Mouse (Mus musculus) heart, postnatal 10 days (tissue): ENCODE results near the gene Lrrc51. TPM values are rescaled to one million over a fixed set of nuclear protein-coding genes. Genes with fewer than 3 reads are reported as not detected.
"Not testable (repeated sequence)": the region's sequence is repeated elsewhere in the genome, so short reads cannot be mapped to it uniquely, and the experiment has no call there.

Experiments
- DNase-seq, 2 experiments: peaks; one replicate each; pipeline ENCODE4 v3.0.0; 2021
- intact Hi-C: fragments of 180-260 bp; cut with DNase I; formaldehyde crosslinking; loops from one replicate; pipeline ENCODE4 v1.15.1; 2025
- total RNA-seq, 2 experiments: library from RNA; stranded (reverse); gene quantifications; 2 replicates each; pipeline ENCODE4 v1.2.3; 2021

Lrrc51 gene
- total RNA-seq, 2 experiments from 2014 or later: 2.4 to 2.9 TPM

- DNase-seq, intact Hi-C loops: not testable (repeated sequence)
Measured at GRCm38 (mm10) chr7:101949008-101949407, 15.3 kb upstream of the Lrrc51 start.

DNA sequence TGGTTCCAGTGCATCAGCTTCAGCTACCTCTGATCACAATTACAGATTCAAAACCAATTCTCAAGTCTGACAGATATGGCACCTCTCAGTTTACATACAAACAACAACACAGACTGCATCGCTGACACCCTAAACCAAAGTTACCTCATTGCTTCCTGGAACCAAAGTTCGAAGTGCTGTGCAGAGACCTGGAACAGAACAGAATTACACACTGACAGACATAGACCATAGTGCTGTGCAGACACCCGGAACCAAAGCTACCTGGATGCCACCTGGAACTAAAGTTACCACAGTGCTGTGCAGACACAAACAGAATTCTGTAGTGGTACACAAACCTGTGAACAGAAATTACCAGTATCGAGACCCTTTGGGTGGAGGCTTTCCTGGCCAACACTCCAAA is 6.1 kb upstream of the Lrrc51 start:
- no peak for DNase-seq
- intact Hi-C loops: no loop called here

- intact Hi-C loops: no loop called here
- no peak for DNase-seq
Measured at GRCm38 (mm10) chr7:101938348-101938747, 4.7 kb upstream of the Lrrc51 start.

GRCm38 (mm10) chr7:101937569-101937968 is 3.9 kb upstream of the Lrrc51 start:
- intact Hi-C loops: no loop called here
- no peak for DNase-seq

DNA sequence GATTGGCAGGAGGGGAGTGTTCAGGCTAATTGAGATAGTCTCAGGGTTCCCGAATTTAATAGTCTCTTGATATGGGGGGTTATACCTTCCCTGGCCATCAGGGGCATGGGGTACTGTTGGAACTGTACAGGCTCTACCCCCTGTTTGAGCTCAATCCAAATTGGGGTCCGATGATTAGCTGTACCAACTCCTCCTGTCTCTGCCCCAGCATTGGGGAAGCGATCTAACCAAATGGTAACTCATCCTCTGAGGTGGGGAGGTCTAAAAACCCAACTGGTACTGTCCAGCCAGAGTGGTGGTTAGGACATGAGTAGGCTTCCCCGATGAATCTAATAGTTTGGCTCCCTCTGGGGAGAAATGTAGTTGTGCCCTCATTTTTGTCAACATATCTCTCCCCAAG is 3.3 kb upstream of the Lrrc51 start:
- intact Hi-C loops: no loop called here

GRCm38 (mm10) chr7:101935957-101936356 is 2.3 kb upstream of the Lrrc51 start:
- intact Hi-C loops: loop anchor here (2.0 kb wide), 1 partner anchor 33 kb away; no protein-coding TSS in a partner anchor
- no peak for DNase-seq

More for the DNA sequence above, 3.3 kb upstream of the Lrrc51 start:
- no peak for DNase-seq

DNA sequence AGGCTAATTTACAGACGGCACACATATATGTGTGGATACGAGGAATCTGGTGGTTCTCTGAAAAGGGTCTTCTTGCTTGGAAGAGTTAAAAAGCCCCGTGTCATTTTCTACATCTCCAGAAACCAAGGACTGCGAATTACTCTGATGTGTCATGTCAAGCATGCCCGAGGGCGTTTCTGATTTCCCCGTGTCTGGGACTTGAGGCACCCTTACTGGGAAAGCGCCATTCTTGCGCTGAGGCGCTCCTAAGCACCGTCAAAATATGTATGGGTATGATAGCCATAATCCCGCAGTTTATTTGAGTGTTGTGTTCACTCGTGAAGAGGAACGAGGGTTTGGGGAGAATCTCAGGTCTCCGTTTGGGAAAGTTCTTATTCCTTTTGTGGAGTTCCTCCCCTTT is 395 bp downstream of the Lrrc51 start:
- DNase-seq: no peak
- intact Hi-C loops: loop anchor here (2.0 to 5.0 kb wide), 2 partner anchors 26 to 129 kb away; partner anchors contain the start of gene Tomt

DNA sequence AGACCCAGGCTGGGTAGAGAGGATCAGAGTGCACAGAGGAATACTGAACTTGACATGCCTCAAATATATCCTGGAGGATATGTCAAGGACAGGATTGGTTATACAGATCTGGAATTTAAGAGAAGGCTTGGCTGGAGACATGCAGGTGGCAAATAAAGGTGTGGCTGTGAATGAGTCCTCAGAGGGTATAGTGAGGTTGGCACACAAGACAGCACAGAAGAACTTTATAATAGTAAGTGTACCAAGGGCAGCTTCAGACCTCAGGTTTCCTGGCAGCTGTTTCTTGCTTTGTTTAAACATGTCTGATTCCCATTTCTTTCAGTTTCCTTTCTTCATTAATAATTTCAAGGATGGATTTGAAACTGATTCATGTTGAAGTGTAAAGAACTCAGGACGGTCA is 1.1 kb downstream of the Lrrc51 start:
- intact Hi-C loops: loop anchor here (2.0 to 5.0 kb wide), 2 partner anchors 26 to 130 kb away; partner anchors contain the start of gene Tomt
- DNase-seq: no peak

DNA sequence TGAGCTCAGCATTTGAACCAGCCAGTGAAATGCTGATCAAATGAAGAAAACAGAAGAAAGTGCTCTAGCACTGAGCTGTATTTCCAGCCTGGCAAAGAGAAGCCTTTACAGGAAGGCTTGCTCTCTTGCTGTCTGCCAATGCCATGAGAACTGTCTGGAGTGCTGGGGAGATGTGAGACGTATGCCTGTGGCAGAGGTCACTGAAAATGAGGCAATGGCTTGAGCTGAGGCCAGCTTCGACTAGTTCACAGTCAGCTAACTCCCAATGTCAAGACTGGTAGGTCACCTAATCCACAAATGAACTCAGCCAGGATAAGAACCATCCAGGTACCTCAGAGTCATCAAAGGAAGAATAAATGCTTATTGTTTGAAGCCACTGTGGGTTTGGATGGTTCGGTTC is 5.6 kb downstream of the Lrrc51 start:
- intact Hi-C loops: no loop called here
- DNase-seq: no peak

DNA sequence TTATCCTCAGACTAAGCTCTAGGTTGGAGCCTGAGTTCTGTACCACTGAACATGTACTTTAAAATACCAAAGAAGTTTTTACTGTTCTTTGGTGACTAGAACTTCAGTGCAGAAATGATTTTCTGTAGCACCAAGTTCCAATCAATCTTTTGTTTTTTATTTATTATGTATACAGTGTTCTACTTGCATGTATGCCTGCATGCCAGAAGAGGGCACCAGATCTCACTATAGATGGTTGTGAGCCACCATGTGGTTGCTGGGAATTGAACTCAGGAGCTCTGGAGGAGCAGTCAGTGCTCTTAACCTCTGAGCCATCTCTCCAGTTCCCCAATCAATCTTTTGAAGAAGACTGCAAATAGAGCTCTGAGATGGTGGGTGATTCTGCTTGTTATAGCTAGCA is 7.8 kb downstream of the Lrrc51 start:
- intact Hi-C loops: not testable (repeated sequence)

DNA sequence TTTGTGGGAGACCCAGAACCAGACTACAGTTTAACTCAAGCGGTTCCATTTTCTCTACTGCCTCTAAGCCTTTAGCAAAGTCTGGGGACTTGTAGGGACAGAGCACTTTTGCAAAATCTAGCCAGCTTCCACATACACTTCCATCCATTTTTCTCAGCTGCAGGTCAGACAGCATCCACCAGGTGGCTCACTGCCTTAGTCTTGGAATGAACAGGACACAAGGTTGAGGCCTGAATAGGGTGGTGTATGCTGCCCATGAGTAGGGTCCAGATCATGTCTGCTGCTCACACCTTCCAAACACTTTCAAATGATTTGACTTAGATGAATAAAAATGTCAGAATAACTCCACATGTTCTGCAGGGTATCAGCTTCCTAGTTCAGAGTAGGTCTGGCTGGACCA is 15.6 kb downstream of the Lrrc51 start:
- intact Hi-C loops: loop anchor here (2.0 kb wide), 1 partner anchor 161 kb away; no protein-coding TSS in a partner anchor
- peak; percentile 74 to 79 for DNase-seq

More for the DNA sequence above, 7.8 kb downstream of the Lrrc51 start:
- DNase-seq: not testable (repeated sequence)

GRCm38 (mm10) chr7:101911982-101912381 is 21.7 kb downstream of the Lrrc51 start:
- intact Hi-C loops: no loop called here
- no peak for DNase-seq

GRCm38 (mm10) chr7:101910138-101910537 is 23.6 kb downstream of the Lrrc51 start:
- intact Hi-C loops: no loop called here
- DNase-seq: no peak

DNA sequence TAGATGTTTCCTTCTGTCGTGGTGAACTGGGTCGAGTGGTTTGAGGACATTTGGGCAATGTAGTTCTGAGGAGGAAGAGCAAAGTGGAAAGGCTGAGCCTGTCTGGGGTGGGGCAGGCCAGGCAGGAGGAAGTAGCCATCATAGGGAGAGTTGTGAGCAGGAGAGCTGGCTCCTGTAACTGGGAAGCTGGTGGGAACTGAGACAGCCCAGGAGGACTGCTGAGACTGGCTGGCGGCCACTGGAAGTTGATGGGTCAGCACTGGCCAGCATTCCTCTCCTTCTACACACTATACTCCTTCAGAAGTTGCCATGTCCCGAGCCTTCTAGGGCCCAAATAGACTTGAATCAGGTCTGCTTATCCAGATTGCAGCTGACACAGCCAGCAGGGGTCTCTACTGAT is 25.3 kb downstream of the Lrrc51 start:
- intact Hi-C loops: loop anchor here (5.0 kb wide), 1 partner anchor 64 kb away; no protein-coding TSS in a partner anchor
- DNase-seq: peak; percentile 38 to 39

DNA sequence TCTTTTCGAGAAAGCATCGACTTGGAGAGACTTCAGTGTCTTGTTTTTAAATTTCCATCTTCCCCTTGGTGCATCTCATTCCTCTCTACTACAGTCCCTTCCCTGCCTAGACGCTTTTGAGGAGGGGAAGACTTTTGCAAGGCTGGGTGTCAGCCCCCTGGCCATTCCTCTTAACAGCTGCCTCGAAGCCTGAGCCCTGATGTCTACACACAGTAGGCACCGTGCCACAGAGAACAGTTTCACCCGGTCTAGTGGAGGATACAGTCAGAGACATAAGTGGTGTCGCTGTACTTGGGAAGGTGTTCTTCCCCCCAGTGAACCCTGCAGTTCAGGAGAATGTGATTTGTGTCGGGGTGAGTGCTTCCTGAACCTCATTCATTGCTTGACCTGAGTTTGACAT is 27.0 kb downstream of the Lrrc51 start:
- peak in 1 of 2 experiments; percentile 34 for DNase-seq
- intact Hi-C loops: loop anchor here (2.0 to 5.0 kb wide), 2 partner anchors 26 to 66 kb away; partner anchors contain the start of gene Lrrc51

DNA sequence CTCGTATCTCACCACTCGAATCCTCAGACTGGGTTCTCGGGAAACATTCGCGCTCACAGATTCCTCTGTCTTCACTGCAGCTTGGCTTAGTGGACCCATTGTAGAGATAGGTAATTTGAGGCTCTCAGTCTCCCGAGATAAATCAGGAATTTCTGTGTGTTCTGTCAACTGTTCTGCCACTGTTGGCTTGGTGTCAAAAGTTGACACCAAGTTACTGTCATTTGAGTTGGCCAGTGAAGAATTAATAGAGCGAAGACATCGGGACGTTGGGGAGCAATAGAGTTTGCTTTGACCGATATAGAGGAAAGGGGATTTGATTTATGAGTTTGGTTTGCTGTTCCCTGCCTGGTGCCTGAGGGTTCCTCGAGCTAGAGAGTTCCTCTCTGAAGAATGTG is 27.4 kb downstream of the Lrrc51 start, which contains the start of gene Tomt:
Tomt (minus strand) TSS at position 73 of the 395 bp plus-strand sequence.
- intact Hi-C loops: loop anchor here (2.0 to 5.0 kb wide), 2 partner anchors 27 to 66 kb away; partner anchors contain the start of gene Lrrc51
- DNase-seq: no peak

GRCm38 (mm10) chr7:101905561-101906286 is 28.0 kb downstream of the Lrrc51 start, which contains the start of gene Lamtor1:
Gene Lamtor1 (plus strand): TSS chr7:101905904.
- DNase-seq: peak; percentile 100
- intact Hi-C loops: loop anchor here (2.0 to 5.0 kb wide), 2 partner anchors 27 to 67 kb away; partner anchors contain the start of gene Lrrc51

DNA sequence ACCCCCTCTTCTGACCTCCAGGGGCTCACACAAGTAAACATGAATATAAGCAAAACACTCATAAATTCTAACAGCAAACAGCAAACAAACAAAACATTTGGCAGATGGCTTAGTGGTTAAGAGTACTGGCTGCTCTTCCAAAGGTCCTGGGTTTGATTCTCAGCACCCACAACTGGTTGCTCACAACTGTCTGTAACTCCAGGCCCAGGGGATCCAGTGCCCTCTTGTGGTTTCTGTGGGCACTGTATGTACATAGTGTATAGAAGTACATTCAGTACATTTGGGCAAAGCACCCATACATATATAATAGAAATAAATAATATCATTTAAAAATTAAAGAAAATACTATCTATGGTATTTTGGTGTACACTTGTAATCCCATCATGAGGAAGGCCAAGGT is 30.8 kb downstream of the Lrrc51 start:
- intact Hi-C loops: no loop called here
- no peak for DNase-seq

DNA sequence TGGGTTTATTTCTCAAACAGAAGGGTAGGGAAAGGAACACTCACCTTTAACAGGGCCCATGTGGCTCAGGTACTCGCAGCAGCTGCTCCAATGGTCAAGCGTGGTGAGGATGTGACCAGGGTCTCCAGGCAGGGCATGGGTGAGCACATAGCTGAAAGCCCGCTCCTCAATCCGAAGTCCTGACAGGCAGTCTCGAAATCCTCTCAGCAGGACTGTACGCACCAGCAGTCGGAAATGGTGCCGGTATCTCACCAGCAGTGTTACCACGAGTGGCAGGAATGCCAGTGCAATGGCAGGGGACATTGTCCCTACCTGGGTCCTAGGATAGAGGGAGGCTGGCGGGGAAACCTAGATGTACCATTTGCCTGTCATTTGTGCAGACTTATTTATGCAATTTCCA is 31.7 kb downstream of the Lrrc51 start:
- no peak for DNase-seq
- intact Hi-C loops: no loop called here

DNA sequence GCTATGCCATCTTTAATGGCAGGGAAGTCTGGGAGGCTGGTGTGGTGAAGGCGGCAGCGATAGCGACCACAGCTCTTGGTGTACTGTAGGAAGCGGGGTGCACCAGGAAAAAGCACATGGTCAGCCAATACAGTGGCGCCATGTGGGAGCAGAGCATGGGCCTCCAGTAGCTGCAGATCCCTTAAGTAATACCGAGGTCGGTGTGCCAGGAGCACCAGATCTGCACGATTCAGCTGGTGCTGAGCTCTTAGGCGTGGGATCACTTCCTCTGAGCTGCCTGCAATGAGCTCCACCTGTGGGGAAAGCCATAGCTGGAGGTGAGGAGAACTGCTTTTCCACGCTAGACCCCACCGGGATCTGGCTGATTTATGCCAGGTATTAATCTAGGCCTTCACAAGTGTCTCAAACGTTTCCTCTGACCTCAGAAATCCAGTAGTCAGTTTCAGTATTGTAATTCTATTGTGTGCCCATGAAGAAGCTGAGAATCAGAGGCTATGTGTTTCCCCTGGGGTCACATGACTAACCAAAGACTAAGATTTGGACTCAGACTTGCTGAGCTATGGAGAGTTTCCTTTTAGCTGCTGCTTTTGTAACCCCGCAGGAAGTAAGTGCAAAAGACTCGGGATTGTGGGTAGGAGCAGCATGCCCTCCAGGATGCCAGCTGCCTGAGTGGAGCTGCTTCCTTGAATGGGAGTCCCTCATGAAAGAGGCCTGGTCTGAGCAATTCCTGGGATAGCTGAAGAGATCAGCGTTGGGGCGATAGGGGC is 33.2 kb downstream of the Lrrc51 start:
- intact Hi-C loops: no loop called here
- DNase-seq: no peak
